Mouse (Mus musculus) CH12.LX (cell line): Measurements from ENCODE around the gene Tpp2. TPM values are rescaled to one million over a fixed set of nuclear protein-coding genes. Genes with fewer than 3 reads are reported as not detected.

Experiments used
- DNase-seq: peaks from one replicate; pipeline ENCODE4 v3.0.0-alpha.2; 2013; ENCODE audit errors: extremely low read depth
- H3K27ac ChIP-seq: 2 replicates; pipeline ENCODE4 v1.5.1; 2012; ENCODE audit warnings: low read depth, mild to moderate bottlenecking, control low read depth, moderate library complexity; ENCODE audit not compliant: insufficient read depth
- H3K27me3 ChIP-seq: replicated peaks from 2 replicates; pipeline ENCODE3; 2012; ENCODE audit warnings: inconsistent platforms
- H3K36me3 ChIP-seq, 2 experiments: replicated peaks in 1 of 2; 2 replicates each; pipeline versions ENCODE3 to v1.6.1; 2012; ENCODE audit warnings: inconsistent platforms in 1 of 2, low read length in 1 of 2, mild to moderate bottlenecking in 1 of 2, mixed read lengths in 1 of 2, moderate library complexity in 1 of 2; ENCODE audit not compliant: control insufficient read depth in 1 of 2, insufficient read depth in 1 of 2
- H3K4me1 ChIP-seq, 2 experiments: 2 replicates each; pipeline ENCODE4 v1.6.1; 2012; ENCODE audit warnings: inconsistent platforms in 1 of 2, moderate library complexity in 1 of 2; ENCODE audit not compliant: insufficient read depth in 2 of 2, control insufficient read depth in 1 of 2
- H3K4me2 ChIP-seq: 2 replicates; pipeline ENCODE4 v1.6.1; 2012; ENCODE audit warnings: low read depth, mild to moderate bottlenecking, control low read depth; ENCODE audit not compliant: poor library complexity, insufficient read depth, severe bottlenecking
- H3K4me3 ChIP-seq, 3 experiments: fragments of 150-350 bp in 1 of 3; sonication (generic) in 1 of 3; replicated peaks in 1 of 3; 2 replicates each; pipeline versions ENCODE3 to v1.5.1; 2011 to 2012; ENCODE audit warnings: low read depth in 2 of 3, low read length in 2 of 3, mild to moderate bottlenecking in 2 of 3, moderate library complexity in 2 of 3, control low read depth in 1 of 3, improper control_type of control experiment in 1 of 3, inconsistent platforms in 1 of 3, mixed read lengths in 1 of 3; ENCODE audit not compliant: poor library complexity in 1 of 3
- H3K79me2 ChIP-seq: replicated peaks from 2 replicates; pipeline ENCODE4 v1.6.1; 2012; ENCODE audit warnings: mild to moderate bottlenecking, moderate library complexity; ENCODE audit not compliant: control insufficient read depth, poor library complexity, insufficient read depth, severe bottlenecking; ENCODE audit errors: extremely low read depth
- H3K9ac ChIP-seq: 2 replicates; pipeline ENCODE4 v1.6.1; 2012; ENCODE audit warnings: low read depth, mild to moderate bottlenecking, control low read depth, moderate library complexity; ENCODE audit not compliant: insufficient read depth
- H3K9me3 ChIP-seq: replicated peaks from 2 replicates; pipeline ENCODE3; 2012; ENCODE audit warnings: low read length, inconsistent platforms, mixed read lengths
- CHD1 ChIP-seq: IDR thresholded peaks from 2 replicates; pipeline ENCODE4 v1.6.1; 2012; ENCODE audit warnings: low read depth, low read length, improper control_type of control experiment, inconsistent platforms
- CHD2 ChIP-seq: IDR thresholded peaks from 2 replicates; pipeline ENCODE4 v1.6.1; 2011; ENCODE audit warnings: low read length, improper control_type of control experiment
- EP300 ChIP-seq: IDR thresholded peaks from 2 replicates; pipeline ENCODE4 v1.6.1; 2011; ENCODE audit warnings: low read length, improper control_type of control experiment
- HCFC1 ChIP-seq: IDR thresholded peaks from 2 replicates; pipeline ENCODE4 v1.6.1; 2012; ENCODE audit warnings: low read depth, mild to moderate bottlenecking, inconsistent platforms, low read length, improper control_type of control experiment
- JUN ChIP-seq: IDR thresholded peaks from 2 replicates; pipeline ENCODE4 v1.6.1; 2011; ENCODE audit warnings: low read depth, mild to moderate bottlenecking, low read length, improper control_type of control experiment, moderate library complexity; ENCODE audit not compliant: insufficient read depth
- MAFK ChIP-seq: IDR thresholded peaks from 2 replicates; pipeline ENCODE4 v1.6.1; 2011; ENCODE audit warnings: low read length, improper control_type of control experiment; ENCODE audit not compliant: insufficient replicate concordance
- MAZ ChIP-seq: IDR thresholded peaks from 2 replicates; pipeline ENCODE4 v1.6.1; 2012; ENCODE audit warnings: low read depth, mild to moderate bottlenecking, inconsistent platforms, low read length, improper control_type of control experiment, moderate library complexity
- MXI1 ChIP-seq: IDR thresholded peaks from 2 replicates; pipeline ENCODE4 v1.6.1; 2011; ENCODE audit warnings: mild to moderate bottlenecking, low read depth, low read length, improper control_type of control experiment
- MYC ChIP-seq: IDR thresholded peaks from 2 replicates; pipeline ENCODE4 v1.6.1; 2011; ENCODE audit warnings: low read depth, mild to moderate bottlenecking, improper control_type of control experiment, low read length
- NELFE ChIP-seq: IDR thresholded peaks from 2 replicates; pipeline ENCODE4 v1.6.1; 2011; ENCODE audit warnings: low read depth, low read length, improper control_type of control experiment
- NRF1 ChIP-seq: IDR thresholded peaks from 2 replicates; pipeline ENCODE4 v1.6.1; 2014; ENCODE audit warnings: low read depth, mild to moderate bottlenecking, inconsistent platforms, low read length, improper control_type of control experiment, moderate library complexity
- PAX5 ChIP-seq: IDR thresholded peaks from 2 replicates; pipeline ENCODE4 v1.6.1; 2012; ENCODE audit warnings: low read length, inconsistent platforms, mixed read lengths
- TBP ChIP-seq: conservative IDR thresholded peaks from 2 replicates; pipeline ENCODE4 v1.6.1; 2011; ENCODE audit warnings: low read depth, low read length, improper control_type of control experiment
- UBTF ChIP-seq: IDR thresholded peaks from 2 replicates; pipeline ENCODE4 v1.6.1; 2012; ENCODE audit warnings: low read depth, mild to moderate bottlenecking, inconsistent platforms, low read length, improper control_type of control experiment, moderate library complexity
- USF1 ChIP-seq: IDR thresholded peaks from 2 replicates; pipeline ENCODE4 v1.6.1; 2014; ENCODE audit warnings: low read depth, mild to moderate bottlenecking, inconsistent platforms, low read length, improper control_type of control experiment
- ZC3H11A ChIP-seq: IDR thresholded peaks from 2 replicates; pipeline ENCODE4 v1.6.1; 2012; ENCODE audit warnings: low read depth, mild to moderate bottlenecking, inconsistent platforms, low read length, improper control_type of control experiment
- ZNF384 ChIP-seq: IDR thresholded peaks from 2 replicates; pipeline ENCODE4 v1.6.1; 2012; ENCODE audit warnings: low read depth, low read length, improper control_type of control experiment, inconsistent platforms
- dilution Hi-C: fragments of 300-500 bp; cut with MboI; formaldehyde crosslinking; loops from 2 replicates; pipeline ENCODE4 v1.14.3; 2020; ENCODE audit warnings: low sequenced_read_pairs; ENCODE audit not compliant: extremely low pct_unique_long_range_greater_than_20kb, extremely low pct_ligation_motif_present
- in situ Hi-C: fragments of 300-500 bp; cut with MboI; formaldehyde crosslinking; loops from 3 replicates; pipeline ENCODE4 v1.14.3; 2019; ENCODE audit warnings: low sequenced_read_pairs, low pct_ligation_motif_present, low pct_unique_long_range_greater_than_20kb, mixed read lengths
- polyA plus RNA-seq: library from polyadenylated mRNA; unstranded; fragments of >175 nt; gene quantifications from 2 replicates; pipeline ENCODE4 v1.2.1, GENCODE M21; 2012; ENCODE audit warnings: low read depth; ENCODE audit not compliant: insufficient read length
- total RNA-seq, 2 experiments: library from RNA; depleted of rRNA; stranded (reverse); fragments of 300-350 nt in 1 of 2; fragments of >200 nt in 1 of 2; gene quantifications; 2 replicates each; pipeline ENCODE4 v1.2.3; 2012 to 2014

Tpp2 gene
- total and polyA plus RNA-seq, 3 experiments, result 35.4 to 52.5 (median 50.4) TPM

GRCm38 (mm10) chr1:43971089-43971488 lies 37.6 kb downstream of the Tpp2 start:
- no peak overlapping the region for H3K4me3 ChIP-seq
- TF ChIP-seq CHD2, result no peak
- TF ChIP-seq, all 38 proteins: peak for 0
- no peak overlapping the region for H3K4me2 ChIP-seq
- no peaks in the 10 kb centered on the region for H3K9me3 ChIP-seq
- peak; percentile 11 for DNase-seq
- H3K27me3 ChIP-seq, result no peaks in the 10 kb centered on the region
- no peaks in the 10 kb centered on the region for H3K79me2 ChIP-seq
- in situ Hi-C loops (no loop called here), dilution Hi-C loops (no loop called here)
- no peak overlapping the region for H3K9ac ChIP-seq
- no peak overlapping the region for H3K27ac ChIP-seq
- no peaks in the 10 kb centered on the region for H3K4me1 ChIP-seq
- H3K36me3 ChIP-seq, result peaks cover 37 to 77% of the 10 kb centered on the region in 2 experiments

DNA sequence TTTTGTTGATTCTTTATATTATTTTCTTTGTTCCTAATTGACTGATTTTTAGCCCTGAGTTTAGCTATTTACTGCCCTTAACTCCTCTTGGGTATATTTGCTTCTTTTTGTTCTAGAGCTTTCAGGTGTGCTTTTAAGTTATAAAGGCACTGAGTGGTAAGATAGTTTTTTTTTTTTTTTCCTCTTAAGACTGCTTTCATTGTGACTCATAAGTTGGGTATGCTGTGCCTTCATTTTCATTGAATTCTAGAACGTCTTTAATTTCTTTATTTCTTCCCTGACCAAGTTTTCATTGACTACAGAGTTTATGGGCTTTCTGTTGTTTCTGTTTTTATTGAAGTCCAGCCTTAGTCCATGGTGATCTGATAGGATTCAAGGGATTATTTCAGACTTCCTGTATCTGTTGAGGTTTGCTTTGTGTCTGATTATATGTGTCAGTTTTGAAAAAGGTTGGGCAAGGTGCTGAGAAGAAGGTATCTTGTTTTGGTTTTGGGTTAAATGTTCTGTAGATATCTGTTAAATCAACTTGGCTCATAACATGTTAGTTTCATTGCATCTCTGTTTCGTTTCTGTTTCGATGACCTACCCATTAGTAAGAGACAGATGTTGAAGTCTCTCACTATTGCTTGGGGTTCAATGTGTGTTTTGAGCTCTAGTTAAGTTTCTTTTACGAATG lies 63.6 kb downstream of the Tpp2 start:
- dilution Hi-C loops (no loop called here), in situ Hi-C loops (no loop called here)
- Histone ChIP-seq H3K4me1 (no peaks in the 10 kb centered on the region), H3K36me3 (peaks cover 25 to 65% of the 10 kb centered on the region in 2 experiments), H3K79me2 (peaks cover 10% of the 10 kb centered on the region; the same call in 1 of the 2 replicates), H3K9ac (no peak overlapping the region), H3K9me3 (no peaks in the 10 kb centered on the region), H3K27me3 (no peaks in the 10 kb centered on the region), H3K27ac (no peak overlapping the region), H3K4me2 (no peak overlapping the region), H3K4me3 (no peak overlapping the region)
- DNase-seq, result no peak
- peak; percentile 85 for TF ChIP-seq ZNF384
- TF ChIP-seq ZC3H11A, result no peak
- TF ChIP-seq EP300, result peak; percentile 17; the same call in 1 of the 2 replicates

DNA sequence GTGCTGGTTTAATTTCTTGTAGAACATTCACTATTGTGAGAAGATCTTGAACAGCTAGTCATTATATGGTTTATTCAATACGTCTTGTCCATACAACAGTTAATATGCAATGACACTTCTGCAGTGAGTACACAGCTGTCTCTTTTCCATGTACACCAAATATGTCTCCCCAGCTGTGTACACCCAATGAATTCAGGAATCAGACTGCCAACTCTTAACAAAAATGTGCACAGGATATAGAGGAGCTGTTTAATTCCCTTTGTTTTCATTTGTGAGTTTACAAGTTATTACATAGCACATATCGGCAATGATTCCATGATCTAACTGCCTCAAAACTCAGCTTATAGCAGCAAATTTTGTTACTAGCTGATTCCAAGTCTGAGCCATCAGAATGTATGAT lies 71.1 kb downstream of the Tpp2 start:
- H3K4me2 ChIP-seq, result no peak overlapping the region
- in situ Hi-C loops, result no loop called here
- no peak overlapping the region for H3K9ac ChIP-seq
- H3K79me2 ChIP-seq, result no peaks in the 10 kb centered on the region
- TF ChIP-seq NELFE (no peak), JUN (no peak), PAX5 (no peak), MYC (no peak), CHD2 (no peak), MAFK (no peak), TBP (no peak), USF1 (no peak), UBTF (no peak), HCFC1 (no peak), MXI1 (no peak), MAZ (no peak), CHD1 (no peak), NRF1 (no peak)
- dilution Hi-C loops, result no loop called here
- no peak for DNase-seq
- H3K4me1 ChIP-seq, result no peaks in the 10 kb centered on the region
- H3K4me3 ChIP-seq, result no peak overlapping the region
- peaks cover 28 to 82% of the 10 kb centered on the region in 2 experiments for H3K36me3 ChIP-seq
- H3K27ac ChIP-seq, result no peak overlapping the region
- no peaks in the 10 kb centered on the region for H3K9me3 ChIP-seq
- H3K27me3 ChIP-seq, result no peaks in the 10 kb centered on the region
